Mouse (Mus musculus): Measurements from ENCODE around the gene Unc13d. TPM values are rescaled to one million over a fixed set of nuclear protein-coding genes. Genes with fewer than 3 reads are reported as not detected.
"Not testable (repeated sequence)": the region's sequence is repeated elsewhere in the genome, so short reads cannot be mapped to it uniquely, and the experiment has no call there.

Gene Unc13d
- polyA plus RNA-seq, 1 experiment from 2014 or later: 3.7 TPM

DNA sequence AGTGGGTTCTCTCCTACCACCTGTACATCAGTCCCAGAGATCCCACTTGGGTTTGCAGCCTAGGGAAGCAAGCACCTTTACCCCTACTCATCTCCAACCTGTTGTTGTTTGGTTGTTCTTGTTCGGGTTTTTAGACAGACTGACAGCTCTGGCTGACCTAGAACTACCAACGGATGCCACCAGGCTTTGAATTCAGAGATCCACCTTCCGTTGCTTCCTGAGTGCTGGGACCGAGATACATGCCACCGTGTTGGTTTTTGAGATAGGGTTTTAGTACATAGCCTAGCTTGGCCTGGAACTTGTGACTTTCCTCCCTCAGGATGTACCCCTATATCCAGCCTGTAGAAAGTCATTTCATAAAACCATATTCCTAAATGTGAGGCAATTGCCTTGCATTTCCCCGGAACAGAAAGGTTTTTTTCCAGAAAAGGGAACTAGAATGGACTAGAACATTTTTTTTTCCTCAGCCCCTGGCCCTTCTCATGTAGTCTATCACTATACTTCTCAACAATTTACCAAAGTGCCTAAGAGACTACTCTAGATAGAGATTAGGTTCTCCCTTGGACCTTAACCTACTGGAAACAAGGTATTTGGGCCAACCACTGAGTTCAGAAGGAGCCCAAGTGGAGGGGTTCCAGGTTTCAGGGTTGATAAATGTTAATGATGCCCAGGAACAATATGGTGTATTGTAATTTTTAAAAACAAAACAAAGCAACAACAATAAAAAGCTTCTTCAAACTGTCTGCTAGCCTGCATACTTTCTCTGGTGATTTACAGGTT is 48.5 kb downstream of the Unc13d start:
- H3K4me3 ChIP-seq (ENCODE audit: low read depth, low read length): peak overlapping the region; percentile 46
- 0 out of 2 replicates have a peak, but pooled peaks cover 4% of the 10 kb centered on the region for H3K36me3 ChIP-seq (ENCODE audit: control insufficient read depth, insufficient read depth, low read length)
- 81% methylated on average over 6 of the region's 6 CpGs for WGBS
- no peak overlapping the region for H3K9ac ChIP-seq (replicated peaks; ENCODE audit: low read depth, low read length)
- no peak overlapping the region for H3K27ac ChIP-seq (ENCODE audit: low read length)
- no peaks in the 10 kb centered on the region for H3K27me3 ChIP-seq (ENCODE audit: control insufficient read depth, insufficient read depth, low read length)
- ATAC-seq (ENCODE audit: insufficient number of reproducible peaks, insufficient read depth, low FRiP score, low read depth): no peak
- H3K4me1 ChIP-seq (ENCODE audit: control insufficient read depth, insufficient read depth, low read length): peaks cover 7% of the 10 kb centered on the region; the same call in 1 of the 2 replicates
- peak overlapping the region; percentile 64 for H3K4me2 ChIP-seq (replicated peaks; ENCODE audit: low read depth, low read length)
- no peaks in the 10 kb centered on the region for H3K9me3 ChIP-seq (ENCODE audit: control insufficient read depth, low read depth, low read length)

DNA sequence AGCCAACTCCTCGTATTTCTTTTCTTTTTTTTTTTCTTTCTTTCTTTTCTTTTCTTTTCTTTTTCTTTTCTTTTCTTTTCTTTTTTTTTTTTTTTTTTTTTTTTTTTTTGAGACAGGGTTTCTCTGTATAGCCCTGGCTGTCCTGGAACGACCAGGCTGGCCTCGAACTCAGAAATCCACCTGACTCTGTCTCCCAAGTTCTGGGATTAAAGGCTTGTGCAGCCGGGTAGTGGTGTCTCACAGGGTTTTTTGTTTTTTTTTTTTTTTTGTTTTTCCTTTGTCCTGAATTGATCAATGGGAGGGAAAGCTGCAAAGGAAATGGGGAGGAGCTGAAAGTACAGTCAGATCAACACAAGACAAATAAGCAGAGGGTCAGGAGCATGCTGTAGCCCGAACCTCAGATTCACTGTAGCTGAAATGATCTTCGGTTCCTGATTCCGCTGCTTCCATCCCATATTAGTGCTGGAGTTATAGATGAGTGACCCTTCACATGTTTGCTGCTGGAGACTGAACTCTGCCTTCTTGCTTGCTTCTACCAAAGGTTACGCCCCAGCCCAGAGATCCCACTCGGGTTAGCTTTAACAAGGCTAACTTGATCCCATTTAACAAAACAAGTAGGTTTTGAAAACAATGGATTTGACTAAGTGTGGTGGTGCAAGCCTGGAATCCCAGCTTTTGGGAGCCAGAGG is 49.4 kb downstream of the Unc13d start:
- WGBS: 77% methylated on average over 9 of the region's 9 CpGs
- Histone ChIP-seq H3K9ac (replicated peaks; ENCODE audit: low read depth, low read length) (no peak overlapping the region), H3K4me3 (ENCODE audit: low read depth, low read length) (no peak overlapping the region), H3K4me1 (ENCODE audit: control insufficient read depth, insufficient read depth, low read length) (peaks cover 7% of the 10 kb centered on the region; the same call in 1 of the 2 replicates), H3K4me2 (replicated peaks; ENCODE audit: low read depth, low read length) (no peak overlapping the region), H3K9me3 (ENCODE audit: control insufficient read depth, low read depth, low read length) (no peaks in the 10 kb centered on the region), H3K27me3 (ENCODE audit: control insufficient read depth, insufficient read depth, low read length) (no peaks in the 10 kb centered on the region), H3K27ac (ENCODE audit: low read length) (no peak overlapping the region), H3K36me3 (ENCODE audit: control insufficient read depth, insufficient read depth, low read length) (0 out of 2 replicates have a peak, but pooled peaks cover 1% of the 10 kb centered on the region)
- no peak for ATAC-seq (ENCODE audit: insufficient number of reproducible peaks, insufficient read depth, low FRiP score, low read depth)

DNA sequence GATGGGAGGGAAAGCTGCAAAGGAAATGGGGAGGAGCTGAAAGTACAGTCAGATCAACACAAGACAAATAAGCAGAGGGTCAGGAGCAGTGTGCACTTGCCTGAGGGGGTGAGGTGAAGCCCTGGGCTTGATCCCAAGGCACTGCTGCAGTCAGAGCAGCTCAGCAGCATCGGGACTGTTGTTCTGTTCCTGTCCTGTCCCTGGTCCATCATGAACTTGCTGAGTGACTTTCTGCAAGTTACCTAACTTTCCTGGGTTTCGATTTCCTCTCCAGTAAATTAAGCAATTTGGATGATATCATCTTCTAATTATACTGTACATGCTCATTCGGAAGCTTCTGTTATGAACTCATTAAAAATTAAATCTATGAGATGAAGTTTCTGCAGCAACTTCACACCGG is 50.0 kb downstream of the Unc13d start, which contains the start of gene H3f3b:
Gene H3f3b (minus strand): TSS at position 207 of the 400 bp plus-strand sequence.
- 81% methylated on average over 4 of the region's 4 CpGs for WGBS
- Histone ChIP-seq H3K27ac (ENCODE audit: low read length) (no peak within 1 kb of the TSS), H3K9me3 (ENCODE audit: control insufficient read depth, low read depth, low read length) (no peaks in the 10 kb centered on the region), H3K36me3 (ENCODE audit: control insufficient read depth, insufficient read depth, low read length) (no peaks in the 10 kb centered on the region), H3K9ac (replicated peaks; ENCODE audit: low read depth, low read length) (no peak within 1 kb of the TSS), H3K4me1 (ENCODE audit: control insufficient read depth, insufficient read depth, low read length) (peaks cover 7% of the 10 kb centered on the region; the same call in 1 of the 2 replicates), H3K27me3 (ENCODE audit: control insufficient read depth, insufficient read depth, low read length) (no peaks in the 10 kb centered on the region), H3K4me2 (replicated peaks; ENCODE audit: low read depth, low read length) (no peak within 1 kb of the TSS), H3K4me3 (ENCODE audit: low read depth, low read length) (no peak within 1 kb of the TSS)
- no peak for ATAC-seq (ENCODE audit: insufficient number of reproducible peaks, insufficient read depth, low FRiP score, low read depth)

GRCm38 (mm10) chr11:116025056-116025845 is 52.5 kb downstream of the Unc13d start:
- Histone ChIP-seq H3K27ac (ENCODE audit: low read length) (no peak overlapping the region), H3K9ac (replicated peaks; ENCODE audit: low read depth, low read length) (no peak overlapping the region), H3K4me2 (replicated peaks; ENCODE audit: low read depth, low read length) (no peak overlapping the region), H3K4me1 (ENCODE audit: control insufficient read depth, insufficient read depth, low read length) (0 out of 2 replicates have a peak, but pooled peaks cover 5% of the 10 kb centered on the region), H3K9me3 (ENCODE audit: control insufficient read depth, low read depth, low read length) (no peaks in the 10 kb centered on the region), H3K36me3 (ENCODE audit: control insufficient read depth, insufficient read depth, low read length) (peaks cover 12% of the 10 kb centered on the region), H3K27me3 (ENCODE audit: control insufficient read depth, insufficient read depth, low read length) (no peaks in the 10 kb centered on the region), H3K4me3 (ENCODE audit: low read depth, low read length) (no peak overlapping the region)
- no peak for ATAC-seq (ENCODE audit: insufficient number of reproducible peaks, insufficient read depth, low FRiP score, low read depth)
- 88% methylated on average over 3 of the region's 3 CpGs for WGBS

GRCm38 (mm10) chr11:116024356-116024808 is 53.4 kb downstream of the Unc13d start:
- Histone ChIP-seq H3K27me3 (ENCODE audit: control insufficient read depth, insufficient read depth, low read length) (no peaks in the 10 kb centered on the region), H3K9me3 (ENCODE audit: control insufficient read depth, low read depth, low read length) (no peaks in the 10 kb centered on the region), H3K4me1 (ENCODE audit: control insufficient read depth, insufficient read depth, low read length) (0 out of 2 replicates have a peak, but pooled peaks cover 5% of the 10 kb centered on the region), H3K27ac (ENCODE audit: low read length) (peak overlapping the region; percentile 100), H3K4me2 (replicated peaks; ENCODE audit: low read depth, low read length) (no peak overlapping the region), H3K9ac (replicated peaks; ENCODE audit: low read depth, low read length) (peak overlapping the region; percentile 99), H3K36me3 (ENCODE audit: control insufficient read depth, insufficient read depth, low read length) (peaks cover 12% of the 10 kb centered on the region), H3K4me3 (ENCODE audit: low read depth, low read length) (peak overlapping the region; percentile 90)
- WGBS: under 1% methylated on average over 37 of the region's 37 CpGs
- ATAC-seq (ENCODE audit: insufficient number of reproducible peaks, insufficient read depth, low FRiP score, low read depth): peak; percentile 94

GRCm38 (mm10) chr11:116023771-116024355 is 53.9 kb downstream of the Unc13d start:
- WGBS: under 1% methylated on average over 52 of the region's 57 CpGs
- H3K9ac ChIP-seq (replicated peaks; ENCODE audit: low read depth, low read length): peak overlapping the region; percentile 99
- peaks cover 12% of the 10 kb centered on the region for H3K36me3 ChIP-seq (ENCODE audit: control insufficient read depth, insufficient read depth, low read length)
- peak overlapping the region; percentile 56 for H3K4me2 ChIP-seq (replicated peaks; ENCODE audit: low read depth, low read length)
- peak; percentile 64 for ATAC-seq (ENCODE audit: insufficient number of reproducible peaks, insufficient read depth, low FRiP score, low read depth)
- no peaks in the 10 kb centered on the region for H3K27me3 ChIP-seq (ENCODE audit: control insufficient read depth, insufficient read depth, low read length)
- H3K4me1 ChIP-seq (ENCODE audit: control insufficient read depth, insufficient read depth, low read length): 0 out of 2 replicates have a peak, but pooled peaks cover 5% of the 10 kb centered on the region
- no peaks in the 10 kb centered on the region for H3K9me3 ChIP-seq (ENCODE audit: control insufficient read depth, low read depth, low read length)
- peak overlapping the region; percentile 100 for H3K27ac ChIP-seq (ENCODE audit: low read length)
- H3K4me3 ChIP-seq (ENCODE audit: low read depth, low read length): peak overlapping the region; percentile 90

GRCm38 (mm10) chr11:116023074-116023770 is 54.5 kb downstream of the Unc13d start:
- H3K4me2 ChIP-seq (replicated peaks; ENCODE audit: low read depth, low read length): peak overlapping the region; percentile 56
- not testable (repeated sequence) for H3K9me3 ChIP-seq (ENCODE audit: control insufficient read depth, low read depth, low read length); H3K4me1 ChIP-seq (ENCODE audit: control insufficient read depth, insufficient read depth, low read length); ATAC-seq (ENCODE audit: insufficient number of reproducible peaks, insufficient read depth, low FRiP score, low read depth); H3K27me3 ChIP-seq (ENCODE audit: control insufficient read depth, insufficient read depth, low read length)
- H3K36me3 ChIP-seq (ENCODE audit: control insufficient read depth, insufficient read depth, low read length): peaks cover 12% of the 10 kb centered on the region
- peak overlapping the region; percentile 100 for H3K27ac ChIP-seq (ENCODE audit: low read length)
- WGBS: 3% methylated on average over 18 of the region's 18 CpGs
- H3K4me3 ChIP-seq (ENCODE audit: low read depth, low read length): peak overlapping the region; percentile 90
- peak overlapping the region; percentile 99 for H3K9ac ChIP-seq (replicated peaks; ENCODE audit: low read depth, low read length)
